Mouse (Mus musculus) ovary, postnatal 36 days (tissue): ENCODE measurements at regions not wholly inside any gene's neighbourhood (a gene's known extent, or its start where the extent isn't known, plus 50 kb on each side); places are given as distances from the start of the nearest gene placed in this dataset.

Source experiments
- DNase-seq: peaks from one replicate; pipeline ENCODE4 v3.0.0; 2022; ENCODE audit warnings: low spot score, mixed read lengths

DNA sequence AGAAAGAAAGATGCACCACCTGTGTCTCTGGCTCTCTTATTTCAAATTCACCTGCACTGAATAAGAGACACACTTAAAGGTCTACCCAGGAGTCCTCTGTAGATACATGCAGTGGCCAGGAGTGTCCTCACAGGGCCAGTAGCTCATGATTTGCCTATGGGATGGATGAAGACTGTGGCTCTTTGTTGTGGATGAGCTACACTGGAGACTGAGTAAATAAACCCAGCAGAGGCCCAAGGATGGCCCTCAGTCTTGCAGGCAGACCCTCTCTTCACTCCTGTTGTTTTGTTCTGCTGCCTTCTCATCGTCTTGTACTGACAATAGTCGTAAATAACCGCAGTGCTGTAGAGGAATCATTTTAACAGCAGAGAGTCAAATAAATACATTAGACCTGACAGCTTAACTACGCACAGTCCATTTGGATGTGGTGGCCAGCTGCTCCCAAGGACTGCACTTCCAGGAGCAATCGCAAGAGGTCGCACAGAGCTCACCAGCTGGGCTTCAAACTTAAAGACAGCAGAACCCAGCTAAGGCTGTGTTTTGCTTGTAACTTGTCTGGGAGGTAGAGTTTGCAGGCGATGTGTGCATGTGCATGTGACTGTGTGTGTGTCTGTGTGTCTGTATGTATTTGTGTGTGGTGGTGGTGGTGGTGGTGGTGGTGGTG, 328.6 kb upstream of the Camk1g start:
- peak; percentile 76 for DNase-seq

DNA sequence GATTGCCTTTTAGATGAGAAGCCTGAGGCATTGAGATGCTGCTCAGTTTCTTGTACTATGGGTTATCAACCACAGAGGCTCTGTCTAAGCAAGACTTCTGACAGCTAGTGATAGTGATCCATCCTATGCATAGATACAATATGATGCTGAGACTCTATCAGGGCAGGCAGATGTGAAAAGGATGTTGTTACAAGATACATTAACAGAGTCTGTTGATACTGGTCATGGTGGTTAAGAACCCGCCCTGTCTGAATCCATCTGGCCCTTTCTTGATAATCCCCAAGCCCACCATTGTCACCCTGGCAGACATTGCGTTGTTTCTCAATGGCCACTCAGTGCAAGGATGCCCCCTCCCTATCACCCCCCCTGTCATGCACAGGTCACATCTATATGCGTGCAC, 327.8 kb upstream of the Camk1g start:
- no peak for DNase-seq

DNA sequence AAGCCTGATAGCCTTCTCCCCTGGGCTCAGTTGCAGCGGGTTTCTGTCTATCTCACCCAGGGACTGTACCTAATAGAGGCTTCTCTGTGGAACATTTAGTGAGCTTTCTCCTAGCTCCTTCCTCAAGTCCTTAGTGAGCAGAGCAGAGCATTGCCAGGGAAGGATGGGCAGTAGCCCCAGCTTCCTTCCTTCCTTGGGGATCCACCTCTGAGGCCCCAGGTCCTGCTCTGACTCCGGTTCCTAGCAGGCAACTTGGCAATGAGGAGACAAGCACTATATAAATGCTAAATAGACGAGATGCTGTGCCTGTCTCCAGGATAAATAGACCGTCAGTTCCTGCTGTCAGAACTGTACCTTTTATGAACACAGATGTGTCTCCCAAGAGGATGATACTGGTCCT, 326.9 kb upstream of the Camk1g start:
- DNase-seq, result no peak

DNA sequence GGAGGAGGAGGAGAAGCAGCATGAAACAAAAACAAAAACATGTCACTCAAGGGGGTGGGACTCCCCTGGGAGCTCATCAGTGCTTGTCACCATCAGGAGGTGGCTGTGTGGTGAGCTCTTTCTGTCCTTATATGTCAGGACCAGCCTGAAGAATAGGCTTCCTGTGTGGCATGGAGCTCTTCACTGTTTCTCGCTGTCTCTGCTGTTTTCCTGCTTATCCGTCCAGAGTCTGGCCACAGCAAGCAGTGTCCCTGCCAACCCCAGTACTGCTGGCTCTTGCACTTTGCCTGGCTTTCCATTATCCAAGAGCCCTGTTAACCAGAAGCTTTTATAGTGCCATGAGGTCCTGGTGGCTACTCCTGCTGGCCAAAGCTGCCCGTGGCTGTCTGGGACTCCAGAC, 322.9 kb upstream of the Camk1g start:
- no peak for DNase-seq

DNA sequence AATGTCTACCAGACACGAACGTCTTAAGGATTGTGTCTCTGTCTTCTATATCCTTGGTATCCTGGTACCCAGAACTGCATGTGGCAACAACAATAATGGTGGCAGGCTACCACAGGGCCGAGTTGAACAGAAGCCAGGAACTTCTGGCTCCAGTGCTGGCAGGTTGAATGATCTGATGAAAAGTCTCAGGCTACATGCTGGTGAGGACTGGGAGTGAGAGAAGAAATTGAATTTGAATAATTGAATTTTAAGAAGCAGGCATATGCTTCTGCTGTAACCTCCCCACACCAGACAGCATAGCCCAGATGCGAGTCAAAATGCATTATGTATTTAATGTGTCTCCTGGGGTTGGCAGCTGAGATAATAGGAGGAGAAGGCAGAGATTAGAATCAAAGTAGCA, 319.5 kb upstream of the Camk1g start:
- DNase-seq, result no peak

DNA sequence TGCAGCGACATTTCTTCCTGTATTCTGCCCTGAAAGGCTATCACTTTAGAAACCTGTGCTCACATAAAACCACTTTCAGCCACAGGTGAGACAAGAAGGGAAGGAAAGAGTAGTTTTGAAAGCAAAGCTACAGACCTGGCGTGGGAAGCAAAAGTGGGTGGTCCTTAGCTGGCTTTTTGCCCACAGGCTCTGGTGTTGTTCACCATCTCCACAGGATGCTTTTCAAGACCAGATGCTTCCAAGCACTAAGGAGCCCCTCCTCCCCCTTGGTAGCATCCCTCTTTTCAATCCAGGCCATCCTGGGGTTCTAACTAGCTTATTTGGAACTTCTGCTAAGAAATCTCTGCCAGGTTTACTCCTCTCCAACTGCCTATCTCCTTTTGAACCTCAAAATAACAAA, 312.8 kb upstream of the Camk1g start:
- no peak for DNase-seq

DNA sequence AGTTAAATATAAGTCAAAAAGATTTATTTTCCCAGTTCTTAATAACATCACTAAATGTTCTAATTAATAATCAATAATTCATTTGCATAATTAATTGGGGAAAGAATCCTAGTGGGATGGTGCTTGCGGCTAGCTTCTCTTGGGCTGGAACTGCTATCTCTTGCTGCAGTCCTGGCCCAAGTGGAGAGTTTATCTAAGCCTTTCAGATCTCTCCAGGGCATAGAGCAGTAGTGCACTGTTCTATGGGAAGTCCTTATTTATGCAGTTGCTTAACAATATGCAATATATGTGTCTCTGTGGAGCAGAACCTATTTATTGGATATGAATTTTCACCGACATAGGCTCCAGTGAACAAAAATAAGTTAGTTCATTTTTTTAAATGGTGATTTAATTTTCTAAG, 308.4 kb upstream of the Camk1g start:
- no peak for DNase-seq

DNA sequence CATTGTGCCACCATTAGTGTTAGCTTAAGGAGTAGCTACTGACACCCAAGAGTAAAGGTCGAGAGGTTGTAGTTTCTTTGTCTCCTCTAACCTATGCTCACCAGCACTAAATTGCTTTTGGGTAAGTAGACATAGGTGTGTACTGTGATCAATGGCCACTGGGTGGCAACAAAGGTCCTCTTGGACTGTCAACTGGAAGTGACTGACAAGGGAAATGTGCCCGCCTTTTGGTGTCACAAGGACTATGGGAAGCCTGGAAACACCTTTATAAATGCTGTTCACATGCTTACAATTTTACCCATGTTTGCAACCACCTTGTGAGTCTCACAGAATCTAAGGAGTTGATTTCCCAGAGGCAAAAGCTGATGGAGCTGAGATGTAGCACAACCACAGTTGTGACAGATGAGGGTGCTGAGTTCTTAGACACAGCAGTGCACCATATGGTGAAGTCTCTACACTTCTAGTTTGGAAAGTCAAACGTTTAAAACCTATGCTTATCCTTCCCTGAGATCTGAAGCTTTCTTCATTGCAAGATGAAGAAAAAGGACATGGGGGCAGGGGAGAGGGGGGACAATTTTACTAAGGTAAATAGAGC, 303.2 kb upstream of the Camk1g start:
- DNase-seq, result no peak

DNA sequence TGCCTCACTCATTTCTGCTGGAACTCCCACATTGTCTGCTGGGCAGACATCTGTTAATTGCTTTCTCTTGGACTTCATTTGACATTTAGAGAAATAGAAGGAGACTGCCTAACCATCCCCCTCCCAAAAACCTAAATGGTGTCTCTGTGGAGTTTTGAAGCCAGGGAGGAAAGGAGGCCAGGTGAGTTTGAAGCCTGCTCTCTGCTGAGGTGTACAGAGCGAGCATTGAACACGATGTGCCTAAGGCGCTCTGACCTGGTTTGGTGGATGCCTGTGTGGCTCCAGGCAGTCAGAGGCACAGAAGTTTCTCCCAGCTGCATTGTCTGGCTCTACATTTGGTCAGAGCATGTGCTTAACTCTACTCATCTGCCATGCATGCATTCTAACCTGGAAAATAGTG, 302.6 kb upstream of the Camk1g start:
- DNase-seq, result no peak

DNA sequence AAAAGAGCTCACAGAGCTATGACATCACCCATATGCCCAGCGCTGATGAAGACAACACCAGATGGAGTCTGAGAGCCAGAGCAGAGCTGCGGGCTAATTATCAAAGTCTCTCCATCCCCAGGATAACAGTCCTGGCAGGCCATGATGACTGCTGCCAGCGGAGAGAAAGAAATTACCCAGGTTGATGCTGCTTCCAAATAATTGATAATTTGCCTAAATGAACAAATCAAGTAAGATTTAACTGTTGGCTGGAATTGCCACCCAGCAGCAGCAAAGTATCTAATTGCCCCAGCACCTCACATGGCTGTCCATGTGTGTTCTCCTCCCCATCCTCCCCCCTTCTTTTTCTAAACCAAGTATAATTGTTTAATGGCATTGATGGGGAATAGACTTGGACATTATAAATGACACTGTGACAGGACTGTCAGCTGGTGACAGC, 301.7 kb upstream of the Camk1g start:
- no peak for DNase-seq

DNA sequence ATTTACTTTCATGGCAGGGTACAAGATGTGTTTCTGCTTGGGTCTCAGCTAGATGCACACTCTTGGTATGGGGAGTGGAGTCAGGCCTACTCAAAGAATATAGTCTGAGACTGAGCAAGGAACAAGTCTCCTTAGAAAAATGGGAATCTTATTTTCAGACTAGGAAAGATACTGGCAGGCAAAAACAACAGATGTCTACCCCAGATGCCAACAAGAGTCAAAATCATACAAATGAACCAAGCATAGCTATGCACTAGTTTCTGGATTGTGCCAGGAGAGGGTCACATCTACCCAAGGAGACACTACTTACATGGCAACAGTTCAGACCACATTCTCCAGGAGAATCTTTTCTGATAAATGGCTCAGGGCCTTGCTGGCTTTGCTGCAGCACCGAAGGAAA, 300.9 kb upstream of the Camk1g start:
- no peak for DNase-seq

DNA sequence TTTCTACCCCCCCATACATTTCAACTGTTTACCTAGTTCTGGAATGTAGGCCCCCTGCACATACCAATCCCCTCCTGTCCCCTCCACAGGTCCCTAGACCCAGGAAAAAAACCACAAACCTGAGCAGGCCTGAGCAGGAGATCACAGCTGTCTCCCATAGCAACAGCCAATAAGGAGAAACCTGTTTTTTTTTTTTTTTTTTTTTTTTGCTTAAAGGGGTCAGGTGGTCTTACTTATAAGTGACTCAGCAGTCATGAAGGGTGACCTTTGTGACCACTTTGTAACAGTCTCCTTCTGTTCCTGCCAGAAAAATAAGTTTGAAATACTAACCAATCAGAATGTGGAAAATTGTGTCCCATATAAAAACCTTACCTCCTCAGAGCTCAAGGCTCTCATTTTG, 299.9 kb upstream of the Camk1g start:
- no peak for DNase-seq

DNA sequence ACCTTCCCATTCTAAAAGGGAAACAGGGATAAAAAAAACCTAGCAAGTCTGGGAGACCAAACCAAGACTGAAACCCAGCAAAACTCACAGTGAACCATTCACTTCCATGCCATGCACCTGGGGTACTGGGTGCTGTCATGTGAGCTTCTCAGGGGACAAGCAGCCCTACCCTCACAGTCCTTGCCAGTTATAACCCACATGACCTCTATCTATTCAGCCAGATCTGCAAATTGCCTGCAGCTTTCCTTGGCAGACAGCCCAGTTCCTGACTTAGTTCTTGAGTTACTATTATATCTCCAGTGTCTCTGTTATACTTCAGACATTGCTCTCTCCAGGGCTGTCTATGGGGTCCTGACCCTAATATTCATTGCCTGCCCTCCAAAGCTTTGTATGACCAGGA, 298.7 kb upstream of the Camk1g start:
- DNase-seq, result no peak

DNA sequence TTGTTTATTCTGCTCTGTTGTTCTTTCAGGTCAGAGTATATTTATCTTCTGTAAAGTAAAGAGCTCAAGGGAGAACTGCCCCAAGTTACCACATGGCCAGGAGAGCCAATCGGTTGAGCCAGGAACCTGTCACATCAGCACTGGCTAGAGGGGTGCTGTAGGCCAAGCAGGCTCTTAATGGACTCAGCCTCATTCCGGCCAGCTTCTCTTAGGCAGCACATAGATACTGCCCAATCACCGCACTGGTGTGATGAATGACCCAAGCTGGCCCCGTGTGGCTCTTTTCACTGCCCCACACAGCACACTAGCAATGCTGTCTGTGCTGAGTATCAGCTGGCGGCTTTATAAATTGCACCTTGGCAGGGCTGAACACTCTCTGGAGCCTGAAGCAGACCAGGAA, 295.8 kb upstream of the Camk1g start:
- DNase-seq, result no peak

DNA sequence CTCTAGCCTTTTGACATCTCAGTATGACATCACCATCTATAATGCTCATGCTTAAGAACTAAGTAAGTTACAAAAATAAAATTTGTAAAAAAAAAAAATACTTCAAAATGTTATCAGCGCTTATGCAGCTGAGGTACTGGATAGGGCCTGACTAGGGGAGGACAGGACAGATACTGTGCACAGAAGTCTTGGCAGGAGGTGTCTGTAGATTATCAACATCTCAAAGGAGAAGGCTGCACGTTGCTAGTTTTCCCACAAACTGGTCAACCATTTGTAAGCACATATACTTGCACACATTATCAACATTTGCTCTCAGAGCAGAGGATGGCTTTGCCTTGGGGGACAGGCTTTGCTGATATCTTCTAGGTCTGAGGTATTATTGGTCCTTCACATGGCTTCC, 294.5 kb upstream of the Camk1g start:
- no peak for DNase-seq

DNA sequence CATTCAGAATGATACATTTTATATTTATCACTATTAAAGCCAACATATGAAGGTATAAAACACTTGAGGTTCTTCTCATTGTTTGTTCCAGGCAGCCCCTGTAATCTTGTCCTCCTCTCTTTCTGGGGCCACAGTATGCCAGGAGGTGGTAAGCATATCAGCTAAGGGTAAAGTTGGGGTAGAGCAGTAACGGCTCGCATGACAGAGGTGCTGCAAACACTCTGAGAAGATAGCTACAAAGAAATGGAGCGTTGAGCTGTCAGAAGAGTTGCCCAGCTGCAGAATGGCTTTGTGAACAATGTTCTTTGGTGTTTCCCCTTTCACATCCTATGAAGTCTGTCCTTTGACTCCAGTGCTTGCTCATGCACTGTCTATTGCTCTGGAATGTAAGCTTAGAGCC, 293.5 kb upstream of the Camk1g start:
- DNase-seq, result no peak

DNA sequence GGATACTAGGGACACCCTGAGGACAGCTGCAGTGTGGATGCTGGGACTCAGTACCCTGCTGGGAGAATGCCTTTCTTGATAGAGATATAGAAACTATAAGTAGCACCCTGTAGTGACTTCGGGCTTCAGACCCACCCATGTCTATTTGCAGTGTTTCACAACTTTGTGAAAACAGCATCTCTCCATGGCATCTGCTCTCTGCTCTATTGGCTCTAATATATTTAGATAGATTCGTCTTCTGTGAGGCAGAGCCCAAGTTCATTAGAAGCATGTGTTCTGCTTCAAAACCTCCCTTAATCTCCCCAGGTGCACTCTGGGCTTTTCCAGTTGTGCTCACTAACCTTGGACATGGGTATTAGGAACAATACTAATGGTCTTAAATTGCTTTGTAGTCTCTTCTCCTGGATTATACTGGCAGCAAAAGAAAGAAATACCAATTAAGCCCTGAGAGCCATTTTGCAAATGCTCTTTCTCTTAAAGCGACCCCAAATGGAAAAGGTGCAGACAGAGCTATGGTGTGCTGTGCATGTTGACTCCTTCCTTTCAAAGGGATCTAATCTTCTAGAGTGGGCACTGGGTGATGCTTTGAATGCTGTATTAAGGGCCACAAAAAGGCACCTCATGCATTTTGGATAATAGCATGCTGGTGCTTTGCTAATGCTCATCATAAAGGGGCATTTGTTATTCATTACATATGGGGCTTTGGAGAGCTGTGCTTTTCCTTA, 292.2 kb upstream of the Camk1g start:
- no peak for DNase-seq

DNA sequence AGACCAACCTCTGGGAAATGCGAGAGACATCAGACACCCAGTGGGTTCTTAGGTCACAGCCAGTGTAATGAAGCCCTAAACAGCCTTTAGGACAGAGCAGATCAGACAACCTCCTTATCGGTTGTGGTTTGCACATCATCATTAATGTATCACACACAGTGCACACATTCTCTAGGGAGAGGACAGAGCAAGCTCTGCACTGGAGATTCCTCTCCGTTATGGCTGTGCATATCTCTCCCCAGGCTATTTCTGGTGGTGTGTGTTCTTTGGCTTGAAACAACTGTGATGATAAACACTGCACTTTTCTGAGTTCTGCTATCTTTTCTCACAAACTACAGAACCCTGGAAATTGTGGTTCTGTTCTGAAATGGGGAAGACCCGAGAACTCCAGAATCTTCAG, 291.3 kb upstream of the Camk1g start:
- no peak for DNase-seq

DNA sequence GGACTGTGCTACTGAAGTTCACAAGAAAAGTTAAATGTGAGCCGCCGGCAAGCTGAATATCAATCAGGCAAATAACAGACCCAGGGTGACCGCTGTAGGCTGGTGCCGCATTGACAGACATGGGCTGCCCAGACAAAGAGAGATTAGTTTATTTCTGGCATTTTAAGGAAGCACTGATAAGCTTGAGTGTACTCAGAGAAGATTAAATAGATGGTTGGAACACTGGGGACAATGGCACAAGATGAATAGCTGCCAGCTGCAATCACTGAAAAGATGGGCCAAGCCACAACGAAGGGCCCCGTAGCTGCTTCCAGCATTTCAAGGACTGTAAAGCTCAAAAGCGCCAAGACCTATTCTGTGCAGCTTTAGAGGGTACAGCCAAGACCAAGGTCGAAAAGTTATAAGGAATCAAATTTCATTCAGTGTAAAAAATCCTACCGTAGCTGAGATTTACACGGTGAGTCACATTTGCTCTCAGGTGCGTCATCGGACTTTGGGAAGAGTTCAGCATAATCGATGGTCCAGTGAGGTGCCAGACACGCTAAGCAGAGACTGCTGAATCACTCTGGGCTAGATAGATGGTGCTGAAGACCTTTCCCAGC, 285.1 kb upstream of the Camk1g start:
- no peak for DNase-seq

DNA sequence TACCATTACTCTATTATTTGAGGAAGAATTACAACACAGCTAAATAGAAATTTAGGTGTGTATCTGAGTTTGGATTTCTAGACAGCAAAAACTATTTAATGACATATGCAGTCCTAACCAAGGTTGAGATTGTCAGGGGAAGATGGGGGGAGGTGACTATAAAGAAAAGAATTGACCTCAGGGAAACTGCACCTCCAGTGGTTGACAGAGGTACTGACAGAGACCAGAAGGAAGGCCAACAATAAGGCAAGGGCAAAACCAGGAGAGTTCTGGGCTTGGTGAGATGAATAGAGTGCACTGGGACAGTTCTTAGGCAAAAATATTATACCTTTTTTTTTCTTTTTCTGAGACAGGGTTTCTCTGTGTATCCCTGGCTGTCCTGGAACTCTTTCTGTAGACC, 280.2 kb upstream of the Camk1g start:
- no peak for DNase-seq

DNA sequence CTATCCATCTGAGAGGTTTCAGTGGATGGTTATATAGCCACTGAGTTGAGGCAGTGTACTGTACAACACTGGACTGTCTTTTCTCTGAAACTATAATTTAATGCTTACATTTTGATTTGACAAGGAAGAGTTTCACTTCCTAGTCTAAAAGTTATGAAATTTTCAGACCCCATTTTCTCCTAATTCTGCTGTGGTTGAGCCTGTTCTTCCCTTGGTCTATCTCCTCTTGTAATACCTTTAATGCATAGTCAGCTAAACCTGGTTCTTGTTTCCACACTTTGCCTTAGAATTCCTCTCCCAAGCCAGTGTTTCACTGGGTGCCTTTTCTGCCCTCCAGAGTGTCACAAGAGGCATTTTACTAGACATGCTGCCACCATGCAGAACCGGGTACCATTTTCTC, 279.3 kb upstream of the Camk1g start:
- no peak for DNase-seq

DNA sequence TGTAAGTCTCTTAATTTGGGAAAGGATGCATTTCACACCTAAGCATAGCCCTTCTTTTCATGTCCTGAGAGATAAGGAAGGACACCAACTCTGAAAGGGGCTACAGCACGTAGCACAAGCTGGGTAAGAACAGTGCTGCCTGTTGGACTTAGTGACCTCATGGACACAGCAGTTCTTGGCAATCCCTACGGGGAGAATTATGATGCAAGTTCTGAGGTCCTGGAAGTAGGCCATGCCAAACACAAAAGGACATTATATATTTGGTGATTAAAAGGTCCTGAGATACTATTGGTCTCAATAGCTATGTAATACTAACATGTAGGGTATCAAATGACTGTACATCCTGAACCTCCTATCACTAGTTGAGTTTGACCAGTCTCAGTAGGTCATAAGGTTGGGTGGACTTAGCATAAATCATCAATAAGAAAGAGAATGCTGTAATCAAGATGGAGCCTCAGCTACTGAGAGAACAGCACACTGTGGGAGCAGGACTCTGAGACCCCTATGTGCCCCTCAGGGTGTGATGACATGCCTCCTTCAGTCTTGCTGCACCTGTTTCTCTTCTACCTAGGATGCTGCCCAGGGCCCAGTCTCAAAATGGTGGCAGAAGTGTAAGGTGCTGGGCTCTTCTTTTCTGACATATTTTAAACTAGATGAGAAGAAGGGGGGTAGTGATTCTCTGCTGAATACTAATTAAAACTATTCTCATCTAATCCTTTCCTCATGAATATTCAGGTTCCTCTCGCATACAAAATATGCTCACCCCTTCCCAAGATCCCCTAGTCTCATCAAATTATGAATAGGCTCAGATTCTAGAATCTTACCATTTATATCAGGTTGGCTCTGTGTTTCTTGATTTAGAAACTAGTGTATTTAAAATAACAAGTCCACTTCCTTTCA, 277.5 kb upstream of the Camk1g start:
- no peak for DNase-seq
